Comparison of ENCODE assay signal across 26 mouse cellular contexts in genomic region chr19:20139506-20139905, GRCm38 (mm10).
"Had no signal": no experiment of that assay in that cellular context is flagged by ENCODE, and none has a peak within 500 bp of the region (broad histone marks: within the 10 kb centered on the region; RNA-seq: fewer than 3 reads in every experiment).

No protein-coding gene starts in this region.

- H3K4me3 ChIP-seq: embryonic facial prominence, embryonic 10.5 days; embryonic facial prominence, embryonic 12.5 days; embryonic facial prominence, embryonic 13.5 days; embryonic facial prominence, embryonic 15.5 days; erythroblast, embryonic 14.5 days; forebrain, embryonic 10.5 days; forebrain, embryonic 12.5 days; forebrain, embryonic 13.5 days; forebrain, embryonic 15.5 days; gastrocnemius, adult 2 months; heart, adult 2 months had no signal

- H3K36me3 ChIP-seq: embryonic facial prominence, embryonic 10.5 days; embryonic facial prominence, embryonic 12.5 days; embryonic facial prominence, embryonic 13.5 days; embryonic facial prominence, embryonic 15.5 days; forebrain, embryonic 10.5 days; forebrain, embryonic 12.5 days; forebrain, embryonic 15.5 days had no signal

- H3K9ac ChIP-seq: embryonic facial prominence, embryonic 12.5 days; embryonic facial prominence, embryonic 13.5 days; embryonic facial prominence, embryonic 15.5 days; forebrain, embryonic 12.5 days; forebrain, embryonic 13.5 days; forebrain, embryonic 15.5 days; forebrain, postnatal 0 days had no signal

- H3K9me3 ChIP-seq: embryonic facial prominence, embryonic 12.5 days; embryonic facial prominence, embryonic 13.5 days; embryonic facial prominence, embryonic 15.5 days; forebrain, embryonic 10.5 days; forebrain, embryonic 12.5 days; forebrain, embryonic 13.5 days; forebrain, embryonic 15.5 days had no signal

- H3K4me1 ChIP-seq: embryonic facial prominence, embryonic 10.5 days; embryonic facial prominence, embryonic 12.5 days; embryonic facial prominence, embryonic 13.5 days; embryonic facial prominence, embryonic 15.5 days; forebrain, embryonic 10.5 days; forebrain, embryonic 12.5 days; forebrain, embryonic 13.5 days; forebrain, embryonic 15.5 days had no signal

- H3K4me2 ChIP-seq: embryonic facial prominence, embryonic 12.5 days; embryonic facial prominence, embryonic 13.5 days; embryonic facial prominence, embryonic 15.5 days; forebrain, embryonic 12.5 days; forebrain, embryonic 13.5 days; forebrain, embryonic 15.5 days had no signal

- H3K27me3 ChIP-seq: embryonic facial prominence, embryonic 12.5 days; embryonic facial prominence, embryonic 13.5 days; embryonic facial prominence, embryonic 15.5 days; forebrain, embryonic 12.5 days; forebrain, embryonic 13.5 days; forebrain, embryonic 15.5 days had no signal

- DNase-seq: cerebellum, adult 9-11 months; cerebellum, postnatal 10 days; cerebellum, postnatal 14 days; cerebellum, postnatal 25 days; cerebellum, postnatal 36 days; embryo, embryonic 11 days; forebrain, postnatal 0 days; gastrocnemius, adult 2 months; gastrocnemius, postnatal 10 days; gastrocnemius, postnatal 14 days; gastrocnemius, postnatal 25 days; gastrocnemius, postnatal 36 days; heart, adult 11 months; heart, adult 18-20 months; heart, adult 2 months had no signal

- H3K27ac ChIP-seq: embryonic facial prominence, embryonic 10.5 days; embryonic facial prominence, embryonic 12.5 days; embryonic facial prominence, embryonic 13.5 days; embryonic facial prominence, embryonic 15.5 days; forebrain, embryonic 10.5 days; forebrain, embryonic 12.5 days; forebrain, embryonic 13.5 days; forebrain, embryonic 15.5 days; gastrocnemius, adult 2 months; heart, adult 2 months had no signal

- ATAC-seq: forebrain, embryonic 13.5 days; forebrain, embryonic 14.5 days; forebrain, embryonic 15.5 days; forebrain, embryonic 16.5 days; forebrain, postnatal 0 days had no signal
